ENCODE assay signal across 9 mouse cellular contexts in the genomic region with DNA sequence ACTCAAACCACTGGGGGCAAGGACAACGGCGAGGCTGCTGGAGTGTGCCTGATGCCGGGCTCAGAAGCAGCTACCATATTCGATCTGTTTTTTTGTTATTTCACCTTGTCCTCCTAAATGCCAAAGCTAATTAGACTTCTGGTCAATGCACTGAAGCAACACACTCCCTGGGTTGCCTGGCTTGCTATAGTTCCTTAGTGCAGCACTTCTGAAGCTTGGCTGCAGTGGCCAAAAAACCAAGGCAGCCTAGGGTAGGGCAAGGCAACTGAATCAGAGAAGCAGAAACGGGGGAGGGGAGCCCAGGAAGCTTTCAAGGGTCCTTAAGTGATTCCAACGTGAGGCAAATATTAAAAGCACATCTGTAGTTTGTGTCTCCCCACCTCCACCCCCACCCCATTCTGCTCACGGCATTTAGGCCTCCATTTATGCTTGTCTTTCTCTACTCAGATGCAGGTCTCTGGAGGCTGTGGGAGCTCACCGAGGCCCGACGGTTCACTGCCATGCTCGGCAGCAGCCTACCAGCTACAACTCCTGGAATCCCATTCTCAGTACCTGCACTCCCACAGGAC. TPM values are rescaled to one million over a fixed set of nuclear protein-coding genes. Genes with fewer than 3 reads are reported as not detected.
DNase-seq lines count a peak whose midpoint lies in the region; ATAC-seq and TF ChIP-seq lines count a peak whose summit lies in the region.
"Had no signal": no experiment of that assay in that cellular context is flagged by ENCODE, and none has a peak within 500 bp of the region (broad histone marks: within the 10 kb centered on the region; RNA-seq: fewer than 3 reads in every experiment).

No protein-coding gene starts in this region.

- no peaks in the 10 kb centered on the region for H3K27me3 ChIP-seq in megakaryocyte, embryonic 14.5 days (replicated peaks)
- H3K27me3 ChIP-seq in limb, embryonic 10.5 days (ENCODE audit: low read depth, poor library complexity, severe bottlenecking), result no peaks in the 10 kb centered on the region
- no peaks in the 10 kb centered on the region for H3K27me3 ChIP-seq in small intestine, adult 2 months (ENCODE audit: control insufficient read depth, insufficient read depth, low read length)

- no peak for TF ChIP-seq POLR2A in small intestine, adult 2 months (IDR thresholded peaks at IDR 0.05; ENCODE audit: low read depth, low read length)

- DNase-seq in cerebellum, adult 11-12 months, result peak; percentile 64
- no peak for DNase-seq in cerebellum, adult 11 months
- DNase-seq in limb, embryonic 10.5 days (ENCODE audit: low spot score), result no peak
- no peak for DNase-seq in Muller cell, postnatal 12 days (ENCODE audit: inconsistent ontology term)
- DNase-seq in retina, embryonic 14.5 days (ENCODE audit: low spot score), result no peak

- no peak for TF ChIP-seq CTCF in small intestine, adult 2 months (IDR thresholded peaks at IDR 0.05; ENCODE audit: extremely low read depth, insufficient read length, insufficient replicate concordance, low read depth, low read length)

- H3K4me1 ChIP-seq in megakaryocyte, embryonic 14.5 days, result peaks cover 76% of the 10 kb centered on the region
- peaks cover 44% of the 10 kb centered on the region for H3K4me1 ChIP-seq in limb, embryonic 10.5 days
- peaks cover 26% of the 10 kb centered on the region for H3K4me1 ChIP-seq in small intestine, adult 2 months (ENCODE audit: control insufficient read depth, insufficient read depth, insufficient read length, low read length)

- H3K36me3 ChIP-seq in megakaryocyte, embryonic 14.5 days (replicated peaks; ENCODE audit: low read length), result peaks cover 35% of the 10 kb centered on the region
- peaks cover 2% of the 10 kb centered on the region; the same call in 1 of the 2 replicates for H3K36me3 ChIP-seq in limb, embryonic 10.5 days
- no peaks in the 10 kb centered on the region for H3K36me3 ChIP-seq in small intestine, adult 2 months (ENCODE audit: control insufficient read depth, insufficient read depth, low read length)

- 0 out of 2 replicates have a peak, but pooled peaks cover 4% of the 10 kb centered on the region for H3K9me3 ChIP-seq in megakaryocyte, embryonic 14.5 days
- H3K9me3 ChIP-seq in limb, embryonic 10.5 days (replicated peaks), result no peaks in the 10 kb centered on the region

- no peak overlapping the region for H3K27ac ChIP-seq in limb, embryonic 10.5 days
- peak overlapping the region; percentile 73 for H3K27ac ChIP-seq in small intestine, adult 2 months (ENCODE audit: insufficient read depth, low read depth, low read length)

- peak overlapping the region; percentile 67 for H3K4me3 ChIP-seq in megakaryocyte, embryonic 14.5 days (replicated peaks)
- peak overlapping the region; percentile 22; the same call in 1 of the 2 replicates for H3K4me3 ChIP-seq in limb, embryonic 10.5 days
- H3K4me3 ChIP-seq in small intestine, adult 2 months (ENCODE audit: low read depth, low read length), result peak overlapping the region; percentile 32

- no peak for ATAC-seq in megakaryocyte, adult 5-6 weeks (ENCODE audit: poor library complexity, severe bottlenecking)

- 45% methylated on average over 11 of the region's 11 CpGs for WGBS in limb, embryonic 10.5 days
- 49% methylated on average over 11 of the region's 11 CpGs for WGBS in small intestine, adult 2 months

RNA-seq across cellular contexts. Expression of a gene that starts 2.1 kb away (rescaled TPM):
- 4.1 and 10.1 TPM in 2 replicates for polyA plus RNA-seq in megakaryocyte, embryonic 14.5 days (2012; ENCODE audit: insufficient read depth, low replicate concordance)
- total RNA-seq in megakaryocyte, adult 5-6 weeks (2015), result 3.5 and 4.1 TPM in 2 replicates
- total RNA-seq in megakaryocyte, adult 5-6 weeks (2017), result 3.2 and 4.3 TPM in 2 replicates
- 19.0 and 25.2 TPM in 2 replicates for polyA plus RNA-seq in limb, embryonic 10.5 days (2016; fragmentation: Nextera tagmentation; extraction: Ambion mirVana)
- polyA plus RNA-seq in small intestine, adult 2 months (2012; rRNA removed), result 4.7 and 13.1 TPM in 2 replicates

RNA-seq across cellular contexts. Expression of a gene that starts 28.6 kb away (rescaled TPM):
- polyA plus RNA-seq in megakaryocyte, embryonic 14.5 days (2012; ENCODE audit: insufficient read depth, low replicate concordance), result 10.3 and 11.7 TPM in 2 replicates
- total RNA-seq in megakaryocyte, adult 5-6 weeks (2015), result 82.5 and 84.8 TPM in 2 replicates
- total RNA-seq in megakaryocyte, adult 5-6 weeks (2017), result 28.7 and 42.0 TPM in 2 replicates
- polyA plus RNA-seq in limb, embryonic 10.5 days (2016; fragmentation: Nextera tagmentation; extraction: Ambion mirVana), result 11.1 and 11.2 TPM in 2 replicates
- polyA plus RNA-seq in small intestine, adult 2 months (2012; rRNA removed), result 124 and 160 TPM in 2 replicates

RNA-seq across cellular contexts. Expression of a gene that starts 30.6 kb away (rescaled TPM):
- 0.20 TPM in 1 of 2 replicates, not detected in the other for polyA plus RNA-seq in megakaryocyte, embryonic 14.5 days (2012; ENCODE audit: insufficient read depth, low replicate concordance)
- not detected in 2 replicates for total RNA-seq in megakaryocyte, adult 5-6 weeks (2015)
- 0.04 TPM in 1 of 2 replicates, not detected in the other for total RNA-seq in megakaryocyte, adult 5-6 weeks (2017)
- polyA plus RNA-seq in limb, embryonic 10.5 days (2016; fragmentation: Nextera tagmentation; extraction: Ambion mirVana), result 28.5 and 36.3 TPM in 2 replicates
- polyA plus RNA-seq in small intestine, adult 2 months (2012; rRNA removed), result 4.7 and 5.3 TPM in 2 replicates
- total RNA-seq: common myeloid progenitor, adult 5-6 weeks had no signal

RNA-seq across cellular contexts. Expression of a gene that starts 49.4 kb away (rescaled TPM):
- polyA plus RNA-seq in megakaryocyte, embryonic 14.5 days (2012; ENCODE audit: insufficient read depth, low replicate concordance), result 3.6 TPM in 1 of 2 replicates, not detected in the other
- total RNA-seq in megakaryocyte, adult 5-6 weeks (2015), result 2.6 and 3.5 TPM in 2 replicates
- total RNA-seq in megakaryocyte, adult 5-6 weeks (2017), result 1.5 and 3.1 TPM in 2 replicates
- polyA plus RNA-seq in limb, embryonic 10.5 days (2016; fragmentation: Nextera tagmentation; extraction: Ambion mirVana), result 2.5 and 3.3 TPM in 2 replicates
- polyA plus RNA-seq in small intestine, adult 2 months (2012; rRNA removed), result 3.5 and 7.4 TPM in 2 replicates

RNA-seq across cellular contexts. Expression of a gene that starts 57.0 kb away (rescaled TPM):
- polyA plus RNA-seq in megakaryocyte, embryonic 14.5 days (2012; ENCODE audit: insufficient read depth, low replicate concordance), result not detected in 2 replicates
- total RNA-seq in megakaryocyte, adult 5-6 weeks (2015), result not detected in 2 replicates
- not detected in 2 replicates for total RNA-seq in megakaryocyte, adult 5-6 weeks (2017)
- 11.5 and 13.0 TPM in 2 replicates for polyA plus RNA-seq in limb, embryonic 10.5 days (2016; fragmentation: Nextera tagmentation; extraction: Ambion mirVana)
- polyA plus RNA-seq in small intestine, adult 2 months (2012; rRNA removed), result 12.3 and 15.6 TPM in 2 replicates
